Mouse (Mus musculus): ENCODE data around the gene Fxr2.

DNA sequence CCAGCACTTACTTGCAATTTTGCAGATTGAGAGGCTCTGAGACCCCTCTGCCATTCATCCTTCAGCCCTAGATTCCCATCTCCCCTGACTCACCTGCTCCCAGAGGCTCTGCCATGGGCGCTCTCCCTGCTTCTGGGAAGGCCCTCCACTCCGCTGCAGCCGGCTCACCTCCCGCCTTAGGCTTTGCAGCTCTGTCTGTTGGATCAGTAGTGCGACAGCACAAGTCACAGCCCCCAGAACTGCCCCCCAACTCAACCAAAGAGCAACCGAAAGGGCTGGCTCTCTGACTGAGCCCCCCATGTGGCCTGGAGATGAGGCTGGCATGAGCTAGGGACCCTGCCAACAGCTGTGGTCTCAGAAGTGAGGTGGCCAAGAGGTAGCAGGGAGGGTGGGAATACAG lies 52.1 kb downstream of the Fxr2 start:
- TF ChIP-seq POLR2A (IDR thresholded peaks at IDR 0.05; ENCODE audit: extremely low read depth, insufficient read depth, low read length) (no peak), CTCF (IDR thresholded peaks at IDR 0.05; ENCODE audit: low read depth, low read length) (no peak)
